Mouse (Mus musculus) MN1 (cell line): Measurements from ENCODE around the gene Grip2.

ENCODE experiments used
- DNase-seq: peaks from one replicate; pipeline ENCODE4 v3.0.0-alpha.2; 2016; ENCODE audit warnings: low spot score

Gene Grip2

GRCm38 (mm10) chr6:91827016-91827570 lies at the start of gene Grip2:
Gene Grip2, minus strand, starts transcription at chr6:91827250.
- DNase-seq: no peak

- no peak for DNase-seq
Observed at GRCm38 (mm10) chr6:91872781-91873180, 45.7 kb upstream of the Grip2 start.

GRCm38 (mm10) chr6:91868091-91868490 lies 41.0 kb upstream of the Grip2 start:
- no peak for DNase-seq

- no peak for DNase-seq
Observed at GRCm38 (mm10) chr6:91865601-91866000, 38.6 kb upstream of the Grip2 start.

DNA sequence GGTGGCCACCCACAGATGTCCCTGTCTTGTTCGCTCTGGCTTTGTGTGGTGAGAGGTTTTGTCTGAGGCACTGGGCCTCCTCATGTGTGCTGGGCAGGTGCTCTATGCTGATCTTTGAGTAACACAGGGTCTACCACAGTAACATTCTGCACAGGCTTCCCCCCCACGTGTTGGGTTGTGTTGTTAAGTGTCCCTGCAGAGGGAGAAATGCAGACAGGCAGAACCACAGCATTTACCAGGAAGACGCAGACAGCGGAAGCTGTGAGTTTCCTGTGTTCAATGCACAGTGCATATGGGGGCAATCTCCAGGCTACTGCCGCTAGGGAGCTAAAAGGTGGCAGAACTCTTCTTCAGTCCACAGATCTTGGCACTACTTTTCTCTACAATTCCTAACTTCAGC lies 37.5 kb upstream of the Grip2 start:
- no peak for DNase-seq

DNA sequence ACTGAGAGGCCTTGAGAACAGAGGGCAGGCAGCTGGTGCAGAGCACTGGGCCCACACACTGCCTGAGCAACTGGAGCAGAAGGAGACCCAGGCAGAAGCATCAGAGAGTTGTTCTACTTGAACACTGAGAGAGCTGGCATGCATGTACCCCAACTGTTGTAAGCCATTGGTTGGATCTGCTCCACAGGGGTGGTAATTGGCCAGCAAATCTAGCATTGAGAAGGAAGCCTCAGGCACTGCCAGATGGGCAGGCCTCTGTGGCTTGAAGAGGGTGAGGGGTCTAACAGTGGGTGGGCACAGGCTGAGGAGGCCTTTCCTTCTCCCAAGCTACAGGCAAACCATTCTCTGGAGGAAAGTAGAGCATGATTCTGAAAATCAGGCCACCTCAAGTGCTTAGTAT lies 35.8 kb upstream of the Grip2 start:
- no peak for DNase-seq

DNA sequence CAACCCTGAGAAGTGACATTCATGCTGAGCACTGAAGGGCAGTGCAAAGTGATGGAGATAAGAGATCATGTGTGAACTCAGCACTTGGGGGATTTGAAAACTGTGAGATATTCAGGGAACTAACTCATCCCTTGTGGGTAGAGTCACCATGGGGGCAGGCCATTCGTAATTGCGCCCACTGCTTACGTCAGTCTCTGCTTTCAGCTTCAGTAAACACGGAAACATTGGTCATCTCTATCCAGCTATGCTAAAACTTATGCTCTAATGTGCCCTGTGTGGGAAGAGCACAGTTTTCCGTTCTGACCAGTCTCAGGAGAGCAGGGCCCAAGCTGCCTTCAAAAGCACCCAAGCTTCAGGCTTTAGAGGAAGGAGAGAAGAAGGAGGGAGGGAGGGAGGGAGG lies 31.3 kb upstream of the Grip2 start:
- no peak for DNase-seq

DNA sequence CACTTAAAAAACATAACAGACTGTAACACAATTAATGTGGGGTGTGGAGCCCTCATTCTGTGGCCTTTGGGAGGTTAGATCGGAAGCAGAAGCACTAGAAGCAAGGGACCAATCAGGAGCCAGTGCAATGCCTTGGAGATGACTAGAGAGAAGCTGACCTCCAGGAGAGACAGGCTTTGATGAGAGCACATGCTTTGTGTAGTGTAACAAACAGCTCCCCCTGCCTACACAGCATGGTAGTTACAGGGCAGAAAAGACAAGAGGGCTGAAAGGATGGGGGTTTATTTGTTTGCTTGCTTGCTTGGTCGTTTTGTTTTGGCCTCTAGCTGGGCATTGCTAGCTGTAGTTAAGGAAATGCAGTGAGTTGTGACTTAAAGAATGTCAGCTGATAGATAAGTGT lies 25.5 kb upstream of the Grip2 start:
- DNase-seq: peak; percentile 48

DNA sequence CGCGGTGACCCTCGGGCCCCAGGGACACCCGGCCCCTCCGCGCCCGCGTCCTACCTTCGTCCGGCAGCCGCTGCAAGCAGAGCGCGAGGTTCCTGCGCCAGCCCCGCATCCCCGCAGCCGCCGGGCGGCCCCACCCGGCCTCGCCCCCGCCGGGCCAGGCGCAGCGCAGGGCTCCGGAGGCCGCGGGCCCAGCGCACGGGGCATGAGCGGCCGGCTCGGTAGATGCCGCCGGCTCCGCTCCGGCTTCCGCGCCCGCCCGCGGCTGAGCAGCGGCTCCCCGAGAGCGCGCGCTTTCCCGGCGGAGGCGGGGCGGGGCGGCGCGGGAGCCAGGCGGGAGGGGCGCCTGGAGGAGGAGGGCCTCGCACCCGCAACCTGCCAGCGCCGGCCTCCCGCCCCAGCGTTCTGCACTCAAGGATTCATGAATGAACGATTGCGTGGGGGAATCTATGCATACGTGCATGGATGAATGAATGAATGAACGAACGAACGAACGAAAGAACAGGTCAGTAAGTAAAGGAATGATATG lies 16.6 kb upstream of the Grip2 start:
- DNase-seq: no peak

GRCm38 (mm10) chr6:91842897-91843627 lies 16.0 kb upstream of the Grip2 start:
- no peak for DNase-seq

DNA sequence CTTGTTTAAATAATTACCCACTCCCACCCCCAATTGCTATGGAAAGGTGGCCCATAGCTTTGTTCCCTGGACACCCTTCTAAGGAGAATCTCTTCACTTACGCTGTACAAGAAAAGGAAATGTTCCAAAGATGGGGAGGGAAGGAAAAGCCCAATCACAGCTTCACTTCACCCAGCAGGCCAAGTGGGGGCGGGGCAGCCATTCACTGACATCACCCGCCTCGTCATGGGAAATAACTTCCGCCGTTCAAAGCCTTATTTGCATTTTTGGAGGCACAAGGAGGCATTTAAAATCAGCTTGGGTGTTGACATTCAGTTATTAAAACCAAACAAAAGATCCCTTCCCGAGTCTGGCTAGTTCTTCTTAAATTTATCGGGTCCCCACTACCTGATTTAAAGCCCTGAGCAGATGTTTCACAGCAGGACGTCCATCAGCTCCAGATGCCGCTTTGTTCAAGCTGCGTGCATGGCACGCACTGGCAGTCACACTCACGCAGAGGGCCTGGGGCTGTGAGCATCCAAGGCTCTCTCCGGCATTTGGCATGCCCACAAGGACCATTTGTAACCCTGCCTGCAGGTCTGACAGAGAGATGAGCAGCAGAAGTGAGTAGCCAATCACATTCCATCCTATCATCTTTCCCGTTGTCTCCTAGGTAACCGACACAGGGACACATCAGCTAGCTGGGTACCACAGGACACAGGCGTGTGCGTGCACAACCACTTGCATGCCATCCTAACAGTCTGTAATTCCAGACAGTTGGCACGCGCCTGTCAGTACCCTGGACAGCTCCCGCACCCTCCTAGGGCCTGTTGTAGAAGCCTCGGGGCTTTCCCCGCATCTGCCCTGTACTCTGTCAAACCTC lies 12.2 kb upstream of the Grip2 start:
- peak; percentile 63 for DNase-seq

DNA sequence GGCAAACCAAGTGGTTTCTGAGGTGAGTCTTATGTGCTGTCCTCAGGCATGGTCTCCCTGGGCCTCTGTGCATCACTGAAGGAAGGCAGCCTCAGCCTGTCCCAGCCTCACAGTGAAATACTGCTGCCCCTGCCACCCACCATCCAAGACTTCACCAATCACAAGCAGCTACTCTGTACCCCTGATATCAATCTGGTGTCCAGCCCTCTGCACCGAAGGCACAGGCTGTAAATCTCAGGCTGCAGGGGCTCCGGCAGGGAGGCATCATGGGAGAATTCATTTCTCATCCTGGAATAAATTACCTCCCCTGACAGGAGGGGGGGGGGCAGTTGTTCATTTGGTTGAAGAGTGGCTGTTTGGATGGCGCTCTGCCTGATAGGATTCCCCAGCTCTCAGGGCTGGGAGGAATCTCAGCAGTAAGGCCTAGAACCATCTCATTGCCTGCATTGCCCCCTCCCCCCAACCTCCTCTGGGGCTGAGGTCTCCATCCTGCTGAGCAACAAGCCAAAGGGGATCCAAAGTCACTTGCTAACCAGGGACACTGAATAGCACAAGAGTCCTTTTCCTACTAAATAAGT lies 5.9 kb upstream of the Grip2 start:
- DNase-seq: no peak

GRCm38 (mm10) chr6:91827926-91828325 lies 876 bp upstream of the Grip2 start:
- no peak for DNase-seq

DNA sequence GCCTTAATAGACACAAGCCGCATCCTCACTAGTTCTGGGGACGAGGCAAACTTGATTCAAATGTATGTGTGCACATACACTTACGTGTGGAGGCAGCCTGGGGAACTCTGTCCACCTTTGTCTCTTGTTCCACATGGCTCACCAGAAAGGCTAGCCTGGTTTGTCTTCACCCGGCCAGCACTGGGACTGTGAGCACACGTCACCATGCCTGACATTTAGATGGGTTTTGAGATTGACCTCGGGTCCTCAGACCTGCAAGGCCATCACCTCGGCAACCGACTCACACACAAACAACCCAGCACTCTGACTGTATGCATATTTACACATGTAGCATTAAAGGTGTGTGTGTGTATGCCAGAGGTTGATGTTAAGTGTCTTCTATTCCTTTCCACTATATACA lies 8.8 kb downstream of the Grip2 start:
- DNase-seq: no peak

- DNase-seq: no peak
Observed at GRCm38 (mm10) chr6:91815976-91816375, 11.1 kb downstream of the Grip2 start.

DNA sequence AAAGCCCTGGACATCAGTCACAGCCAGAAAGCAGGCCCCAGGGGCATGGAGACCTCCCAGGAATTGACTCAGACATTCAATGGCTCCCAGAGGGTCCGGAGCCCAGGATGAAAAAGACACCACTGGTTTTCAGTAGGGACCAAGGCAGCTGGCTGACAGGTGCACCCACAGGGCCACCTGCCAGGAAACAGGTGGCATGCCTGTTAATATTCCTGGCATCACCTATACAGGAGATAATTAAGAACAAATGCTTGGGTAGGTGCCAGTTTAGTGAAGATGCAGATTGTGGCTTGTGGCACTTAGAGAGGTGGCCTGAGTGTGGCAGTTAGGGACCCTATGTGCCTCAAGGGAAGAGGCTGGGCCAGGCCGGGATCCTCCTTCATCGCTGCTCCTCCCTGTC lies 13.4 kb downstream of the Grip2 start:
- DNase-seq: no peak

GRCm38 (mm10) chr6:91810007-91810406 lies 17.0 kb downstream of the Grip2 start:
- DNase-seq: no peak

- DNase-seq: no peak
Observed at GRCm38 (mm10) chr6:91808022-91808421, 19.0 kb downstream of the Grip2 start.

- DNase-seq: no peak
Observed at GRCm38 (mm10) chr6:91807169-91807568, 19.9 kb downstream of the Grip2 start.

DNA sequence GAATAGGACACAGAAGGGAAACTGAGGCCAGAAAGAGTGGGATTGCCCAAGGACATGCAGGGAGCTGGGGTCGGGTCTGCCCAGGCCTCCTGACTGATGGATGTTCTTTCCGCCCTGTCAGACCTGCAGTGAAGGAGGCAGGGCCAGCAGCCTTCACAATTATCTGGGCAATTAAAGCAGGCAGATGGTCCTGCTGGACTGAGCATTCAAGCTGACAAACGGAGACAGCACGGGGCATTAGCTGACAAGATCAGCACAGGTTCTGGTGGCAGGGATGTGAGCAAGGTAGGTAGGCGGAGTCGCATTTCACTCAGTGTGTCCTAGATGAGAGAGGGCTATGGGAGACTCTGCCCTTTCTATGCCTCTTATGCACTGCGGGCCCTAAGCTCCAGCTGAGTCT lies 22.9 kb downstream of the Grip2 start:
- DNase-seq: no peak

DNA sequence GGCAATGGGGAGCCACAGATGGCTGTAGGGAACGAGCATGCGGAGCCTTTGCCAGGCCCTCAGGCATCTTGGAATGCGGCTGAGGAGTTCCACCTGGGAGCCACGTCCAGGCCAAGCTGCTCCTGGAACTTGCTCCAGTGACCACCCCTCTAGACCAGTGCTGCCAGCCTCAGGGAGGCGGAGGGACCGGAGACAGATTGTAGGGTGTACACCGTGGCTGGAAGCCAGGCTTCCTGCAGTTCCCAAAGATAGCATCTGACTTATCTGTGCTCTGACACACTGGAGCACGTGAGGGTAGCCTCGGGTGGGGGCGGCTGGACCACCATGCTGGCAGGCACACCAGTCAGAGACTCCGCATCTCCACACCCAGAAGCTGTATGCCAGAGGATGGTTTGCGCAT lies 28.6 kb downstream of the Grip2 start:
- no peak for DNase-seq

DNA sequence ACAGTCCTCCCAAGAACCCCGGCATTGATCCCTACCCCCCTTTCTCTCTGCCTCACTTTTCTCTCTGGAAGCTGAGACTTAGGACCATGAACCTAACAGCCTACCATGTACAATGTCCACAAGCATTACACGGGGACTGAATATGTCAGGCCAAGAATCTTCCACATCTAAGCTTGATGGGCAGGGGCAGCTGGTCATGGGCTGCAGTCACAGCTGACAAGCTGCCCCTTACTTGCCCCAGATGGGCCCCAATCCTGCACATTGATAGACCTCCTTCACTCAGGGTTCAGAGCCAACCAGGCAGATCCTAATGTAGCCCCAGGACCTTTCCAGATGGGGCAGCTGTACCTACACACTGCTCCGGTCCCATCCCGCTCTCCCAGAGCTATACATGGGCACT lies 30.3 kb downstream of the Grip2 start:
- no peak for DNase-seq

GRCm38 (mm10) chr6:91796064-91796463 lies 31.0 kb downstream of the Grip2 start:
- DNase-seq: no peak
